In the genomic region with DNA sequence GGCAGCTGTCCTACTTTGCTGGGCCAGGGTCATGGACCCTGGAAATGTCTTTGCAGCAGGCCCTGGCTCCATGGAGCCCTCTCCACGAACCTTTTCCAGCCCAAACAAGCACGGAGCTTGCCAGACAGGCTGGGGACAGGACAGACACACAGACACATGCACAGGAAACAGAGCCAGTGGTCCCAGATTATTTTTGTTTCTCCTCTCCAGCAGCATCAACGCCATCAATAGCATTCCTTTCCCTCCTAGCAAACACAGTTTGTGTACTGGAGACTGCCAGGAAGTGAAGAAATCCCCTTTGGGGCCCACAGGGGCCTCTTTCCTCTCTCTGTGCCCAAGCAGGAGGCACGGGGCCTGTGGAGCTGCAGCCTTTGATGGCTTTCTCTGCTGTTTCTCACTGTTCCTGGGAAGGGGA, we compare ENCODE assay signal across 8 mouse cellular contexts.
DNase-seq lines count a peak whose midpoint lies in the region; ATAC-seq and TF ChIP-seq lines count a peak whose summit lies in the region.

No protein-coding gene starts in this region.

- H3K4me3 ChIP-seq in layer of hippocampus, adult 2 months, result no peak overlapping the region
- H3K4me3 ChIP-seq in embryonic facial prominence, embryonic 11.5 days (ENCODE audit: low read depth, low read length), result no peak overlapping the region
- H3K4me3 ChIP-seq in heart, embryonic 11.5 days (ENCODE audit: low read depth, low read length), result no peak overlapping the region
- no peak overlapping the region for H3K4me3 ChIP-seq in limb, embryonic 13.5 days

- 8% methylated on average over 4 of the region's 4 CpGs for WGBS in embryonic facial prominence, embryonic 11.5 days
- WGBS in heart, embryonic 11.5 days (ENCODE audit: insufficient replicate concordance), result 16% methylated on average over 4 of the region's 4 CpGs
- 11% methylated on average over 4 of the region's 4 CpGs for WGBS in limb, embryonic 13.5 days

- no peaks in the 10 kb centered on the region for H3K36me3 ChIP-seq in embryonic facial prominence, embryonic 11.5 days (replicated peaks; ENCODE audit: control insufficient read depth, insufficient read depth, low read depth, low read length)
- H3K36me3 ChIP-seq in heart, embryonic 11.5 days (ENCODE audit: control insufficient read depth, insufficient read depth, low read length), result no peaks in the 10 kb centered on the region
- no peaks in the 10 kb centered on the region for H3K36me3 ChIP-seq in limb, embryonic 13.5 days

- H3K27ac ChIP-seq in layer of hippocampus, adult 2 months, result no peak overlapping the region; the same call in 1 of the 2 replicates
- H3K27ac ChIP-seq in embryonic facial prominence, embryonic 11.5 days (replicated peaks; ENCODE audit: low read depth, low read length), result no peak overlapping the region
- peak overlapping the region; percentile 50; the same call in 1 of the 2 replicates for H3K27ac ChIP-seq in heart, embryonic 11.5 days (ENCODE audit: low read depth, low read length)
- peak overlapping the region; percentile 72 for H3K27ac ChIP-seq in limb, embryonic 13.5 days

- no peaks in the 10 kb centered on the region for H3K27me3 ChIP-seq in embryonic facial prominence, embryonic 11.5 days (ENCODE audit: control insufficient read depth, insufficient read depth, low read length)
- H3K27me3 ChIP-seq in heart, embryonic 11.5 days (ENCODE audit: control insufficient read depth, insufficient read depth, low read length), result no peaks in the 10 kb centered on the region
- H3K27me3 ChIP-seq in limb, embryonic 13.5 days, result no peaks in the 10 kb centered on the region

- H3K9me3 ChIP-seq in embryonic facial prominence, embryonic 11.5 days (replicated peaks; ENCODE audit: control insufficient read depth, low read length), result no peaks in the 10 kb centered on the region
- no peaks in the 10 kb centered on the region for H3K9me3 ChIP-seq in heart, embryonic 11.5 days (replicated peaks; ENCODE audit: control insufficient read depth, low read length)
- H3K9me3 ChIP-seq in limb, embryonic 13.5 days, result no peaks in the 10 kb centered on the region

- peak; percentile 36 to 54 for DNase-seq in layer of hippocampus, postnatal 10 days (ENCODE audit: low spot score in 2 of 2)
- no peak for DNase-seq in layer of hippocampus, adult 2 months (ENCODE audit: low spot score in 2 of 2)
- peak; percentile 21 for DNase-seq in embryonic facial prominence, embryonic 11.5 days (ENCODE audit: low spot score)
- peak; percentile 38 for DNase-seq in neural tube, embryonic 10.5 days (ENCODE audit: extremely low spot score, low spot score)
- DNase-seq in urinary bladder, postnatal 4 days (ENCODE audit: low spot score in 2 of 2), result no peak
- DNase-seq in ovary, postnatal 36 days (ENCODE audit: low spot score), result no peak

- no peak overlapping the region for H3K9ac ChIP-seq in embryonic facial prominence, embryonic 11.5 days (replicated peaks; ENCODE audit: low read length)
- peak overlapping the region; percentile 52 for H3K9ac ChIP-seq in heart, embryonic 11.5 days (ENCODE audit: low read depth, low read length)
- 0 out of 2 replicates have a peak overlapping the region, but pooled peaks have one; percentile 31 for H3K9ac ChIP-seq in limb, embryonic 13.5 days

- no peak for ATAC-seq in embryonic facial prominence, embryonic 11.5 days (replicated peaks; ENCODE audit: insufficient number of reproducible peaks, low FRiP score, low TSS enrichment, low read depth)
- ATAC-seq in heart, embryonic 11.5 days (replicated peaks; ENCODE audit: insufficient number of reproducible peaks, low FRiP score, low TSS enrichment), result no peak
- no peak for ATAC-seq in limb, embryonic 13.5 days (ENCODE audit: low FRiP score, low read depth)

- no peak overlapping the region for H3K4me2 ChIP-seq in embryonic facial prominence, embryonic 11.5 days (ENCODE audit: low read depth, low read length)
- no peak overlapping the region for H3K4me2 ChIP-seq in heart, embryonic 11.5 days
- no peak overlapping the region for H3K4me2 ChIP-seq in limb, embryonic 13.5 days (replicated peaks)

- no peaks in the 10 kb centered on the region for H3K4me1 ChIP-seq in embryonic facial prominence, embryonic 11.5 days (ENCODE audit: control insufficient read depth, insufficient read depth, low read length)
- peaks cover 11% of the 10 kb centered on the region for H3K4me1 ChIP-seq in heart, embryonic 11.5 days (ENCODE audit: control insufficient read depth, insufficient read depth, low read length)
- H3K4me1 ChIP-seq in limb, embryonic 13.5 days, result peaks cover 12% of the 10 kb centered on the region

- TF ChIP-seq CTCF in layer of hippocampus, adult 2 months (conservative IDR thresholded peaks at IDR 0.05), result no peak; the same call in 1 of the 2 replicates

Comparison
In these comparisons a context has a peak if more than half of its experiments do, and no peak if none do; other contexts are left out.
1. DNase-seq: peak in layer of hippocampus, postnatal 10 days (2 of 2), embryonic facial prominence, embryonic 11.5 days (single experiment) and neural tube, embryonic 10.5 days (single experiment); none in layer of hippocampus, adult 2 months (0 of 2), urinary bladder, postnatal 4 days (0 of 2) and ovary, postnatal 36 days (single experiment).
2. H3K27ac ChIP-seq: peak in heart, embryonic 11.5 days (single experiment) and limb, embryonic 13.5 days (single experiment); none in layer of hippocampus, adult 2 months (single experiment) and embryonic facial prominence, embryonic 11.5 days (single experiment).